ENCODE assay signal across 22 mouse cellular contexts in genomic region chr17:28242296-28242695, GRCm38 (mm10). TPM values are rescaled to one million over a fixed set of nuclear protein-coding genes. Genes with fewer than 3 reads are reported as not detected.
DNase-seq lines count a peak whose midpoint lies in the region; ATAC-seq and TF ChIP-seq lines count a peak whose summit lies in the region.
"Had no signal": no experiment of that assay in that cellular context is flagged by ENCODE, and none has a peak within 500 bp of the region (broad histone marks: within the 10 kb centered on the region; RNA-seq: fewer than 3 reads in every experiment).

No protein-coding gene starts in this region.

- TF ChIP-seq CTCF in lung, embryonic 14.5 days (IDR thresholded peaks at IDR 0.05; ENCODE audit: low read depth) = no peak

- H3K27ac ChIP-seq in heart, embryonic 13.5 days (replicated peaks) = no peak overlapping the region; the same call in 1 of the 2 replicates
- H3K27ac ChIP-seq in lung, embryonic 14.5 days (ENCODE audit: low read depth) = peak overlapping the region; percentile 58
- H3K27ac ChIP-seq: embryonic facial prominence, embryonic 15.5 days; hindbrain, embryonic 12.5 days; kidney, postnatal 0 days; layer of hippocampus, adult 2 months; limb, embryonic 13.5 days; liver, embryonic 13.5 days; midbrain, embryonic 12.5 days; stomach, embryonic 15.5 days had no signal

- H3K4me2 ChIP-seq in heart, embryonic 13.5 days = no peak overlapping the region
- no peak overlapping the region for H3K4me2 ChIP-seq in lung, embryonic 14.5 days
- H3K4me2 ChIP-seq: embryonic facial prominence, embryonic 15.5 days; hindbrain, embryonic 12.5 days; limb, embryonic 13.5 days; liver, embryonic 13.5 days; midbrain, embryonic 12.5 days; stomach, embryonic 15.5 days had no signal

- H3K36me3 ChIP-seq in heart, embryonic 13.5 days = peaks cover 60% of the 10 kb centered on the region
- H3K36me3 ChIP-seq in lung, embryonic 14.5 days (ENCODE audit: insufficient read depth) = peaks cover 26% of the 10 kb centered on the region

- H3K9me3 ChIP-seq in heart, embryonic 13.5 days = no peaks in the 10 kb centered on the region
- no peaks in the 10 kb centered on the region for H3K9me3 ChIP-seq in lung, embryonic 14.5 days (ENCODE audit: low read depth, low read length)
- H3K9me3 ChIP-seq: embryonic facial prominence, embryonic 15.5 days; hindbrain, embryonic 12.5 days; limb, embryonic 13.5 days; liver, embryonic 13.5 days; midbrain, embryonic 12.5 days; stomach, embryonic 15.5 days had no signal

- H3K4me3 ChIP-seq in heart, embryonic 13.5 days = no peak overlapping the region
- no peak overlapping the region for H3K4me3 ChIP-seq in lung, embryonic 14.5 days (ENCODE audit: low read depth, low read length)
- H3K4me3 ChIP-seq: embryonic facial prominence, embryonic 15.5 days; hindbrain, embryonic 12.5 days; layer of hippocampus, adult 2 months; limb, embryonic 13.5 days; liver, embryonic 13.5 days; midbrain, embryonic 12.5 days; stomach, embryonic 15.5 days had no signal

- no peaks in the 10 kb centered on the region for H3K27me3 ChIP-seq in heart, embryonic 13.5 days (replicated peaks)
- no peaks in the 10 kb centered on the region for H3K27me3 ChIP-seq in lung, embryonic 14.5 days (ENCODE audit: insufficient read depth, low read length)
- H3K27me3 ChIP-seq: embryonic facial prominence, embryonic 15.5 days; hindbrain, embryonic 12.5 days; limb, embryonic 13.5 days; liver, embryonic 13.5 days; midbrain, embryonic 12.5 days; stomach, embryonic 15.5 days had no signal

- H3K9ac ChIP-seq in heart, embryonic 13.5 days = peak overlapping the region; percentile 11; the same call in 1 of the 2 replicates
- H3K9ac ChIP-seq in lung, embryonic 14.5 days = no peak overlapping the region
- H3K9ac ChIP-seq: embryonic facial prominence, embryonic 15.5 days; hindbrain, embryonic 12.5 days; limb, embryonic 13.5 days; liver, embryonic 13.5 days; midbrain, embryonic 12.5 days; stomach, embryonic 15.5 days had no signal

- peaks cover 42% of the 10 kb centered on the region for H3K4me1 ChIP-seq in heart, embryonic 13.5 days
- peaks cover 6% of the 10 kb centered on the region; the same call in 1 of the 2 replicates for H3K4me1 ChIP-seq in lung, embryonic 14.5 days (ENCODE audit: insufficient read depth)

- no peak for DNase-seq in heart, adult 9 months (ENCODE audit: low spot score in 2 of 2)
- DNase-seq in lung, adult 18-20 months = peak; percentile 69 to 70
- peak; percentile 80 for DNase-seq in lung, embryonic 14.5 days
- DNase-seq in lung, postnatal 25 days (ENCODE audit: low spot score) = peak; percentile 64
- no peak for DNase-seq in Muller cell, postnatal 12 days (ENCODE audit: inconsistent ontology term)
- DNase-seq in layer of hippocampus, postnatal 25 days (ENCODE audit: extremely low spot score in 1 of 2, low spot score in 1 of 2) = no peak
- DNase-seq: cerebellum, adult 8-10 months; gastrocnemius, postnatal 14 days; heart, adult 18-20 months; layer of hippocampus, postnatal 36 days; liver, embryonic 13.5 days; thymus, postnatal 36 days had no signal

- no peak for ATAC-seq in heart, embryonic 13.5 days (ENCODE audit: extremely low read depth, insufficient number of reproducible peaks, low FRiP score, low TSS enrichment)
- ATAC-seq in lung, embryonic 14.5 days (ENCODE audit: insufficient read depth) = no peak; the same call in 1 of the 2 replicates
- ATAC-seq: forebrain, embryonic 14.5 days; intestine, postnatal 0 days had no signal

- WGBS in heart, embryonic 13.5 days = 73% methylated on average over 6 of the region's 6 CpGs
- WGBS in lung, embryonic 14.5 days = 63% methylated on average over 6 of the region's 6 CpGs

RNA-seq across cellular contexts. Expression of gene Ppard, which starts 9.8 kb away (rescaled TPM):
- polyA plus RNA-seq in heart, embryonic 13.5 days (2015; fragmentation: Nextera tagmentation; extraction: Ambion mirVana) = 1.1 and 1.5 TPM in 2 replicates
- 1.8 and 2.8 TPM in 2 replicates for polyA plus RNA-seq in lung, embryonic 14.5 days (2014; fragmentation: Nextera tagmentation; extraction: Ambion mirVana)
- 10 to 100 TPM; 19.9 to 22.9 TPM for total RNA-seq in layer of hippocampus, postnatal 25 days (2021)

RNA-seq across cellular contexts. Expression of gene Def6, which starts 34.7 kb away (rescaled TPM):
- 3.0 and 3.3 TPM in 2 replicates for polyA plus RNA-seq in heart, embryonic 13.5 days (2015; fragmentation: Nextera tagmentation; extraction: Ambion mirVana)
- polyA plus RNA-seq in lung, embryonic 14.5 days (2014; fragmentation: Nextera tagmentation; extraction: Ambion mirVana) = 2.4 and 2.7 TPM in 2 replicates
- 1 to 10 TPM; 2.5 to 3.2 TPM for total RNA-seq in layer of hippocampus, postnatal 25 days (2021)

Comparison
In these comparisons a context has a peak if more than half of its experiments do, and no peak if none do; other contexts are left out.
1. DNase-seq: peak in lung, adult 18-20 months (2 of 2), lung, embryonic 14.5 days (single experiment) and lung, postnatal 25 days (single experiment); none in heart, adult 9 months (0 of 2), Muller cell, postnatal 12 days (single experiment) and layer of hippocampus, postnatal 25 days (0 of 2).